Mouse (Mus musculus): ENCODE measurements around the gene Arid1b.

- no peak for TF ChIP-seq CHD2 (IDR thresholded peaks at IDR 0.05; ENCODE audit: low read depth, low read length)
- TF ChIP-seq ZNF384 (IDR thresholded peaks at IDR 0.05; ENCODE audit: low read depth, low read length) = no peak
- TF ChIP-seq ZC3H11A (IDR thresholded peaks at IDR 0.05; ENCODE audit: borderline replicate concordance, low read depth, low read length) = no peak
Observed at GRCm38 (mm10) chr17:5222827-5223226, 228.7 kb downstream of the Arid1b start.

Data from ES-E14 (cell line).